Mouse (Mus musculus): Measurements from ENCODE around the gene Krt8. TPM values are rescaled to one million over a fixed set of nuclear protein-coding genes. Genes with fewer than 3 reads are reported as not detected.

Krt8 gene
- total RNA-seq, 2 experiments from 2014 or later = not detected

- intact Hi-C loops (cut with DNase I) = no loop called here
- no peak for DNase-seq (ENCODE audit: extremely low spot score in 1 of 2, low spot score in 2 of 2)
Measured at GRCm38 (mm10) chr15:101983315-101983948, 20.9 kb downstream of the Krt8 start.

- DNase-seq (ENCODE audit: extremely low spot score in 1 of 2, low spot score in 2 of 2) = no peak
- intact Hi-C loops (cut with DNase I) = no loop called here
Measured at GRCm38 (mm10) chr15:101980849-101981248, 23.4 kb downstream of the Krt8 start.

GRCm38 (mm10) chr15:101977043-101977726 lies 27.1 kb downstream of the Krt8 start:
- DNase-seq (ENCODE audit: extremely low spot score in 1 of 2, low spot score in 2 of 2) = peak in 1 of 2 experiments; percentile 91
- intact Hi-C loops (cut with DNase I) = no loop called here

GRCm38 (mm10) chr15:101976641-101977040 lies 27.6 kb downstream of the Krt8 start:
- DNase-seq (ENCODE audit: extremely low spot score in 1 of 2, low spot score in 2 of 2) = no peak
- intact Hi-C loops (cut with DNase I) = no loop called here

GRCm38 (mm10) chr15:101976023-101976422 lies 28.3 kb downstream of the Krt8 start:
- intact Hi-C loops (cut with DNase I) = no loop called here
- DNase-seq (ENCODE audit: extremely low spot score in 1 of 2, low spot score in 2 of 2) = no peak

GRCm38 (mm10) chr15:101974083-101974845 lies 30.0 kb downstream of the Krt8 start:
- intact Hi-C loops (cut with DNase I) = loop anchor here (2.0 kb wide), 1 partner anchor 451 kb away; no protein-coding TSS in a partner anchor
- DNase-seq (ENCODE audit: extremely low spot score in 1 of 2, low spot score in 2 of 2) = no peak

GRCm38 (mm10) chr15:101973414-101974077 lies 30.7 kb downstream of the Krt8 start:
- intact Hi-C loops (cut with DNase I) = loop anchor here (1.0 to 2.0 kb wide), 2 partner anchors 201 to 451 kb away; no protein-coding TSS in a partner anchor
- peak; percentile 91 to 93 for DNase-seq (ENCODE audit: extremely low spot score in 1 of 2, low spot score in 2 of 2)

- intact Hi-C loops (cut with DNase I) = no loop called here
Measured at GRCm38 (mm10) chr15:101970536-101970935, 33.7 kb downstream of the Krt8 start.

GRCm38 (mm10) chr15:101966808-101967207 lies 37.5 kb downstream of the Krt8 start:
- DNase-seq (ENCODE audit: extremely low spot score in 1 of 2, low spot score in 2 of 2) = no peak
- intact Hi-C loops (cut with DNase I) = no loop called here

More at GRCm38 (mm10) chr15:101970536-101970935, 33.7 kb downstream of the Krt8 start:
- DNase-seq (ENCODE audit: extremely low spot score in 1 of 2, low spot score in 2 of 2) = peak in 1 of 2 experiments; percentile 65

- intact Hi-C loops (cut with DNase I) = no loop called here
- DNase-seq (ENCODE audit: extremely low spot score in 1 of 2, low spot score in 2 of 2) = no peak
Measured at GRCm38 (mm10) chr15:101958891-101959290, 45.4 kb downstream of the Krt8 start.

- no peak for DNase-seq (ENCODE audit: extremely low spot score in 1 of 2, low spot score in 2 of 2)
- intact Hi-C loops (cut with DNase I) = no loop called here
Measured at GRCm38 (mm10) chr15:101954187-101954586, 50.1 kb downstream of the Krt8 start, which contains the start of gene Krt78. Krt78 (minus strand) TSS chr15:101954287.

- intact Hi-C loops (cut with DNase I) = no loop called here
- no peak for DNase-seq (ENCODE audit: extremely low spot score in 1 of 2, low spot score in 2 of 2)
Measured at GRCm38 (mm10) chr15:101952733-101953474, 51.4 kb downstream of the Krt8 start.

Other genes with a start within 250 kb of the Krt8 start
- gene Krt72, start 218.0 kb downstream of the Krt8 start, total RNA-seq (2021) = not detected
- gene Krt73, start 202.1 kb downstream of the Krt8 start, total RNA-seq (2021) = 1 to 10 TPM; 1.0 to 1.6 TPM
- gene Krt2, start 186.3 kb downstream of the Krt8 start, total RNA-seq (2021) = under 1 TPM; 0.16 to 0.34 TPM
- gene Krt1, start 153.7 kb downstream of the Krt8 start, total RNA-seq (2021) = 1 to 10 TPM; 4.4 to 4.5 TPM
- gene Krt77, start 134.8 kb downstream of the Krt8 start, total RNA-seq (2021) = 10 to 100 TPM; 13.1 to 17.9 TPM
- not detected for gene Krt76, start 111.6 kb downstream of the Krt8 start, total RNA-seq (2021)
- gene Krt4, start 79.7 kb downstream of the Krt8 start, total RNA-seq (2021) = not detected
- gene Krt79, start 64.2 kb downstream of the Krt8 start, total RNA-seq (2021) = not detected
- gene Krt78, start 50.2 kb downstream of the Krt8 start, total RNA-seq (2021) = under 1 TPM in 1 of 2 experiments, not detected in 1; 0.09 TPM
- gene Krt18, start 23.7 kb upstream of the Krt8 start, total RNA-seq (2021) = under 1 TPM in 1 of 2 experiments, not detected in 1; 0.77 TPM
- gene Eif4b, start 69.3 kb upstream of the Krt8 start, total RNA-seq (2021) = 100 to 1,000 TPM; 176 to 177 TPM
- gene Tns2, start 95.9 kb upstream of the Krt8 start, total RNA-seq (2021) = 10 to 100 TPM; 12.2 to 13.1 TPM
- 100 to 1,000 TPM; 149 to 150 TPM for gene Spryd3, start 131.8 kb upstream of the Krt8 start, total RNA-seq (2021)
- 1 to 10 TPM; 3.1 to 4.1 TPM for gene Igfbp6, start 139.9 kb upstream of the Krt8 start, total RNA-seq (2021)
- gene Soat2, start 146.0 kb upstream of the Krt8 start, total RNA-seq (2021) = under 1 TPM in 1 of 2 experiments, not detected in 1; 0.16 TPM
- 10 to 100 TPM; 53.2 to 56.7 TPM for gene Zfp740, start 198.8 kb upstream of the Krt8 start, total RNA-seq (2021)
- gene Csad, start 200.2 kb upstream of the Krt8 start, total RNA-seq (2021) = 10 to 100 TPM; 25.8 to 27.5 TPM
- 1 to 10 TPM in 1 of 2 experiments, under 1 TPM in 1; 0.71 to 1.3 TPM for gene Itgb7, start 227.5 kb upstream of the Krt8 start, total RNA-seq (2021)

All from left cerebral cortex, postnatal 10 days (tissue).